ENCODE assay signal across 31 mouse cellular contexts in genomic region chr4:99686308-99686707, GRCm38 (mm10). TPM values are rescaled to one million over a fixed set of nuclear protein-coding genes. Genes with fewer than 3 reads are reported as not detected.
A peak's percentile ranks its signal among the peaks of the same experiment; 100 is the strongest.
DNase-seq lines count a peak whose midpoint lies in the region; ATAC-seq and TF ChIP-seq lines count a peak whose summit lies in the region.
"Had no signal": no experiment of that assay in that cellular context is flagged by ENCODE, and none has a peak within 500 bp of the region (broad histone marks: within the 10 kb centered on the region; RNA-seq: fewer than 3 reads in every experiment).

No protein-coding gene starts in this region.

- H3K27ac ChIP-seq in lung, postnatal 0 days (ENCODE audit: low read length), result no peak overlapping the region
- H3K27ac ChIP-seq: embryonic facial prominence, embryonic 10.5 days; embryonic facial prominence, embryonic 13.5 days; forebrain, embryonic 12.5 days; forebrain, embryonic 15.5 days; hindbrain, embryonic 10.5 days; hindbrain, embryonic 14.5 days had no signal

- H3K27me3 ChIP-seq in lung, postnatal 0 days (replicated peaks; ENCODE audit: insufficient read depth, low read length), result no peaks in the 10 kb centered on the region
- H3K27me3 ChIP-seq: CH12.LX; embryonic facial prominence, embryonic 13.5 days; forebrain, embryonic 12.5 days; forebrain, embryonic 15.5 days; Patski had no signal

- no peak overlapping the region for H3K4me3 ChIP-seq in lung, postnatal 0 days (ENCODE audit: low read depth, low read length)
- H3K4me3 ChIP-seq: embryonic facial prominence, embryonic 10.5 days; embryonic facial prominence, embryonic 13.5 days; erythroblast, embryonic 14.5 days; forebrain, embryonic 12.5 days; forebrain, embryonic 15.5 days; hindbrain, embryonic 10.5 days had no signal

- intact Hi-C loops in heart, postnatal 36 days (cut with DNase I), result no loop called here

- no peak overlapping the region for H3K9ac ChIP-seq in lung, postnatal 0 days (replicated peaks; ENCODE audit: low read depth)
- H3K9ac ChIP-seq: embryonic facial prominence, embryonic 13.5 days; forebrain, embryonic 12.5 days; forebrain, embryonic 15.5 days; hindbrain, embryonic 14.5 days had no signal

- peak; percentile 59 for DNase-seq in heart, adult 11 months
- no peak for DNase-seq in heart, postnatal 36 days
- peak; percentile 29 for DNase-seq in lung, postnatal 0 days (ENCODE audit: low spot score)
- DNase-seq in lung, postnatal 36 days, result no peak
- DNase-seq in embryo, embryonic 10.5 days (ENCODE audit: low spot score), result peak; percentile 13
- DNase-seq in thymus, postnatal 14 days, result no peak
- DNase-seq: adrenal gland, postnatal 10 days; adrenal gland, postnatal 36 days; B cell, adult 2 months; cerebellum, adult 11 months; cerebellum, adult 2 months; cerebellum, adult 9-11 months; cerebellum, postnatal 25 days; gastrocnemius, postnatal 10 days; gastrocnemius, postnatal 36 days had no signal

- no peak for TF ChIP-seq CTCF in lung, postnatal 0 days (IDR thresholded peaks at IDR 0.05)

- ATAC-seq in lung, postnatal 0 days, result no peak; the same call in 1 of the 2 replicates
- ATAC-seq: forebrain, embryonic 15.5 days; intestine, postnatal 0 days; Patski had no signal

- no peaks in the 10 kb centered on the region for H3K36me3 ChIP-seq in lung, postnatal 0 days (ENCODE audit: insufficient read depth, low read length)
- H3K36me3 ChIP-seq: embryonic facial prominence, embryonic 10.5 days; embryonic facial prominence, embryonic 13.5 days; forebrain, embryonic 12.5 days; forebrain, embryonic 15.5 days; G1E; hindbrain, embryonic 10.5 days had no signal

- H3K9me3 ChIP-seq in lung, postnatal 0 days (ENCODE audit: low read length), result no peaks in the 10 kb centered on the region
- H3K9me3 ChIP-seq: embryonic facial prominence, embryonic 10.5 days; embryonic facial prominence, embryonic 13.5 days; forebrain, embryonic 12.5 days; forebrain, embryonic 15.5 days; G1E; hindbrain, embryonic 10.5 days had no signal

- 39% methylated on average over 5 of the region's 5 CpGs for WGBS in lung, postnatal 0 days

- no peak for TF ChIP-seq EP300 in lung, postnatal 0 days (IDR thresholded peaks at IDR 0.05)

- no peak overlapping the region for H3K4me2 ChIP-seq in lung, postnatal 0 days (replicated peaks; ENCODE audit: low read depth, low read length)
- H3K4me2 ChIP-seq: embryonic facial prominence, embryonic 13.5 days; forebrain, embryonic 12.5 days; forebrain, embryonic 15.5 days; heart, embryonic 11.5 days; hindbrain, embryonic 14.5 days had no signal

- no peaks in the 10 kb centered on the region for H3K4me1 ChIP-seq in lung, postnatal 0 days (ENCODE audit: insufficient read depth, low read depth, low read length)
- H3K4me1 ChIP-seq: embryonic facial prominence, embryonic 10.5 days; embryonic facial prominence, embryonic 13.5 days; forebrain, embryonic 12.5 days; forebrain, embryonic 15.5 days; hindbrain, embryonic 10.5 days had no signal

RNA-seq across cellular contexts. Expression of gene Alg6, which starts 29.2 kb away (rescaled TPM):
- 1 to 10 TPM; 4.4 to 8.6 TPM for total RNA-seq in heart, postnatal 36 days (2021)
- polyA plus RNA-seq in lung, postnatal 0 days (2015; fragmentation: Nextera tagmentation; extraction: Ambion mirVana), result 7.3 and 10.0 TPM in 2 replicates
- polyA plus RNA-seq: erythroblast, embryonic 14.5 days had no signal

RNA-seq across cellular contexts. Expression of gene Foxd3, which starts 30.2 kb away (rescaled TPM):
- under 1 TPM; 0.28 to 0.65 TPM for total RNA-seq in heart, postnatal 36 days (2021)
- polyA plus RNA-seq in lung, postnatal 0 days (2015; fragmentation: Nextera tagmentation; extraction: Ambion mirVana), result 0.05 TPM in 1 of 2 replicates, not detected in the other
- total RNA-seq: CH12.LX; common myeloid progenitor, adult 5-6 weeks; G1E; granulocyte monocyte progenitor cell, adult 5-6 weeks had no signal
- polyA plus RNA-seq: erythroblast, embryonic 14.5 days; G1E; heart, embryonic 14.5 days; heart, postnatal 0 days; Patski had no signal

Comparison
In these comparisons a context has a peak if more than half of its experiments do, and no peak if none do; other contexts are left out.
1. DNase-seq: peak in heart, adult 11 months (single experiment), lung, postnatal 0 days (single experiment) and embryo, embryonic 10.5 days (single experiment); none in heart, postnatal 36 days (0 of 2), lung, postnatal 36 days (single experiment) and thymus, postnatal 14 days (single experiment).